In genomic region chr12:57764720-57765119, GRCm38 (mm10) we compare ENCODE assay signal across 35 mouse cellular contexts.
"Had no signal": no experiment of that assay in that cellular context is flagged by ENCODE, and none has a peak within 500 bp of the region (broad histone marks: within the 10 kb centered on the region; RNA-seq: fewer than 3 reads in every experiment).

No protein-coding gene starts in this region.

- ATAC-seq: hindbrain, embryonic 16.5 days; hindbrain, postnatal 0 days; inflammation-experienced regulatory T-cells, adult 6 months; intestine, embryonic 15.5 days; intestine, embryonic 16.5 days; intestine, postnatal 0 days had no signal

- H3K27me3 ChIP-seq: heart, embryonic 12.5 days; heart, embryonic 13.5 days; heart, embryonic 15.5 days; hindbrain, embryonic 12.5 days; hindbrain, embryonic 13.5 days; hindbrain, embryonic 15.5 days; intestine, embryonic 15.5 days; kidney, embryonic 15.5 days had no signal

- H3K9ac ChIP-seq: heart, embryonic 12.5 days; heart, embryonic 13.5 days; heart, embryonic 15.5 days; hindbrain, embryonic 12.5 days; hindbrain, embryonic 13.5 days; hindbrain, embryonic 14.5 days; hindbrain, embryonic 15.5 days; intestine, embryonic 15.5 days; kidney, embryonic 15.5 days had no signal

- DNase-seq: heart, postnatal 10 days; heart, postnatal 14 days; heart, postnatal 36 days; heart, postnatal 4 days; kidney, adult 11 months; kidney, adult 18-20 months; kidney, adult 2 months; kidney, adult 8-10 months; kidney, adult 9 months; kidney, postnatal 10 days; kidney, postnatal 14 days; kidney, postnatal 25 days; kidney, postnatal 36 days; kidney, postnatal 4 days; layer of hippocampus, adult 9-11 months; layer of hippocampus, postnatal 36 days had no signal

- H3K4me1 ChIP-seq: heart, embryonic 10.5 days; heart, embryonic 12.5 days; heart, embryonic 13.5 days; heart, embryonic 15.5 days; hindbrain, embryonic 10.5 days; hindbrain, embryonic 12.5 days; hindbrain, embryonic 13.5 days; hindbrain, embryonic 15.5 days; intestine, embryonic 15.5 days; kidney, embryonic 15.5 days had no signal

- H3K4me3 ChIP-seq: heart, embryonic 10.5 days; heart, embryonic 12.5 days; heart, embryonic 13.5 days; heart, embryonic 15.5 days; hindbrain, embryonic 10.5 days; hindbrain, embryonic 12.5 days; hindbrain, embryonic 13.5 days; hindbrain, embryonic 15.5 days; intestine, embryonic 15.5 days; kidney, embryonic 15.5 days; layer of hippocampus, adult 2 months had no signal

- H3K4me2 ChIP-seq: heart, embryonic 11.5 days; heart, embryonic 12.5 days; heart, embryonic 13.5 days; heart, embryonic 15.5 days; hindbrain, embryonic 12.5 days; hindbrain, embryonic 13.5 days; hindbrain, embryonic 14.5 days; hindbrain, embryonic 15.5 days; intestine, embryonic 15.5 days; kidney, embryonic 15.5 days had no signal

- H3K27ac ChIP-seq: heart, embryonic 10.5 days; heart, embryonic 13.5 days; heart, embryonic 15.5 days; hindbrain, embryonic 10.5 days; hindbrain, embryonic 12.5 days; hindbrain, embryonic 13.5 days; hindbrain, embryonic 14.5 days; hindbrain, embryonic 15.5 days; hindbrain, postnatal 0 days; intestine, embryonic 15.5 days; kidney, embryonic 15.5 days; kidney, postnatal 0 days; layer of hippocampus, adult 2 months had no signal

- H3K36me3 ChIP-seq: heart, embryonic 10.5 days; heart, embryonic 12.5 days; heart, embryonic 13.5 days; heart, embryonic 15.5 days; hindbrain, embryonic 10.5 days; hindbrain, embryonic 12.5 days; hindbrain, embryonic 13.5 days; hindbrain, embryonic 15.5 days; intestine, embryonic 15.5 days; kidney, embryonic 15.5 days had no signal

- H3K9me3 ChIP-seq: heart, embryonic 10.5 days; heart, embryonic 12.5 days; heart, embryonic 13.5 days; heart, embryonic 15.5 days; hindbrain, embryonic 10.5 days; hindbrain, embryonic 12.5 days; hindbrain, embryonic 13.5 days; hindbrain, embryonic 15.5 days; intestine, embryonic 15.5 days; kidney, embryonic 15.5 days had no signal
